Comparison of ENCODE assay signal across 9 mouse cellular contexts in genomic region chr9:21558366-21558765, GRCm38 (mm10). TPM values are rescaled to one million over a fixed set of nuclear protein-coding genes. Genes with fewer than 3 reads are reported as not detected.
DNase-seq lines count a peak whose midpoint lies in the region; ATAC-seq and TF ChIP-seq lines count a peak whose summit lies in the region.
"Had no signal": no experiment of that assay in that cellular context is flagged by ENCODE, and none has a peak within 500 bp of the region (broad histone marks: within the 10 kb centered on the region; RNA-seq: fewer than 3 reads in every experiment).

No protein-coding gene starts in this region.

- no peaks in the 10 kb centered on the region for H3K27me3 ChIP-seq in embryonic facial prominence, embryonic 11.5 days (ENCODE audit: control insufficient read depth, insufficient read depth, low read length)
- no peaks in the 10 kb centered on the region for H3K27me3 ChIP-seq in embryonic facial prominence, embryonic 10.5 days (replicated peaks; ENCODE audit: low read depth, poor library complexity, severe bottlenecking)
- no peaks in the 10 kb centered on the region for H3K27me3 ChIP-seq in intestine, postnatal 0 days (replicated peaks; ENCODE audit: control insufficient read depth, insufficient read depth, low read length)

- ATAC-seq in embryonic facial prominence, embryonic 11.5 days (replicated peaks; ENCODE audit: insufficient number of reproducible peaks, low FRiP score, low TSS enrichment, low read depth): peak; percentile 22; the same call in 1 of the 2 replicates
- peak; percentile 80 for ATAC-seq in intestine, postnatal 0 days
- ATAC-seq in megakaryocyte progenitor cell, adult 5-6 weeks (replicated peaks; ENCODE audit: poor library complexity): peak; percentile 98

- no peaks in the 10 kb centered on the region for H3K4me1 ChIP-seq in embryonic facial prominence, embryonic 11.5 days (ENCODE audit: control insufficient read depth, insufficient read depth, low read length)
- H3K4me1 ChIP-seq in embryonic facial prominence, embryonic 10.5 days: peaks cover 7% of the 10 kb centered on the region; the same call in 1 of the 2 replicates
- H3K4me1 ChIP-seq in intestine, postnatal 0 days (replicated peaks; ENCODE audit: control insufficient read depth, insufficient read depth, low read length): 0 out of 2 replicates have a peak, but pooled peaks cover 3% of the 10 kb centered on the region

- DNase-seq in embryonic facial prominence, embryonic 11.5 days (ENCODE audit: low spot score): no peak
- no peak for DNase-seq in embryonic facial prominence, embryonic 10.5 days (ENCODE audit: low spot score)
- peak; percentile 31 for DNase-seq in adrenal gland, postnatal 25 days
- DNase-seq in layer of hippocampus, adult 2 months (ENCODE audit: low spot score in 2 of 2): no peak
- no peak for DNase-seq in thymus, postnatal 10 days (ENCODE audit: low spot score in 2 of 2)
- no peak for DNase-seq in frontal cortex, adult 2 months (ENCODE audit: extremely low spot score in 1 of 2, low spot score in 1 of 2)

- TF ChIP-seq CTCF in intestine, postnatal 0 days (IDR thresholded peaks at IDR 0.05; ENCODE audit: low read depth): no peak
- no peak for TF ChIP-seq CTCF in layer of hippocampus, adult 2 months (conservative IDR thresholded peaks at IDR 0.05)

- WGBS in embryonic facial prominence, embryonic 11.5 days: 88% methylated on average over 4 of the region's 4 CpGs
- 89% methylated on average over 4 of the region's 4 CpGs for WGBS in embryonic facial prominence, embryonic 10.5 days
- WGBS in intestine, postnatal 0 days: 39% methylated on average over 4 of the region's 4 CpGs

- H3K9ac ChIP-seq in embryonic facial prominence, embryonic 11.5 days (replicated peaks; ENCODE audit: low read length): no peak overlapping the region
- no peak overlapping the region for H3K9ac ChIP-seq in intestine, postnatal 0 days (ENCODE audit: low read depth, low read length)

- no peak overlapping the region for H3K4me3 ChIP-seq in embryonic facial prominence, embryonic 11.5 days (ENCODE audit: low read depth, low read length)
- H3K4me3 ChIP-seq in embryonic facial prominence, embryonic 10.5 days: no peak overlapping the region
- H3K4me3 ChIP-seq in intestine, postnatal 0 days (ENCODE audit: low read depth, low read length): no peak overlapping the region
- H3K4me3 ChIP-seq in layer of hippocampus, adult 2 months: no peak overlapping the region

- no peak overlapping the region for H3K4me2 ChIP-seq in embryonic facial prominence, embryonic 11.5 days (ENCODE audit: low read depth, low read length)
- H3K4me2 ChIP-seq in intestine, postnatal 0 days (replicated peaks; ENCODE audit: low read depth): no peak overlapping the region

- H3K27ac ChIP-seq in embryonic facial prominence, embryonic 11.5 days (replicated peaks; ENCODE audit: low read depth, low read length): no peak overlapping the region
- H3K27ac ChIP-seq in embryonic facial prominence, embryonic 10.5 days (replicated peaks): no peak overlapping the region
- H3K27ac ChIP-seq in intestine, postnatal 0 days (ENCODE audit: low read depth, low read length): peak overlapping the region; percentile 62; the same call in 1 of the 2 replicates
- H3K27ac ChIP-seq in layer of hippocampus, adult 2 months: no peak overlapping the region
- H3K27ac ChIP-seq: macrophage had no signal

- no peaks in the 10 kb centered on the region for H3K9me3 ChIP-seq in embryonic facial prominence, embryonic 11.5 days (replicated peaks; ENCODE audit: control insufficient read depth, low read length)
- no peaks in the 10 kb centered on the region for H3K9me3 ChIP-seq in embryonic facial prominence, embryonic 10.5 days
- no peaks in the 10 kb centered on the region for H3K9me3 ChIP-seq in intestine, postnatal 0 days (ENCODE audit: control insufficient read depth)

- no peaks in the 10 kb centered on the region for H3K36me3 ChIP-seq in embryonic facial prominence, embryonic 11.5 days (replicated peaks; ENCODE audit: control insufficient read depth, insufficient read depth, low read depth, low read length)
- H3K36me3 ChIP-seq in embryonic facial prominence, embryonic 10.5 days (replicated peaks): peaks cover 86% of the 10 kb centered on the region
- peaks cover 14% of the 10 kb centered on the region; the same call in 1 of the 2 replicates for H3K36me3 ChIP-seq in intestine, postnatal 0 days (ENCODE audit: control insufficient read depth, insufficient read depth)

RNA-seq across cellular contexts. Expression of gene Carm1, which starts 11.7 kb away (rescaled TPM):
- 62.4 and 64.2 TPM in 2 replicates for polyA plus RNA-seq in embryonic facial prominence, embryonic 11.5 days (2014; fragmentation: Nextera tagmentation; extraction: Ambion mirVana)
- polyA plus RNA-seq in embryonic facial prominence, embryonic 10.5 days (2016; fragmentation: Nextera tagmentation; extraction: Ambion mirVana): 73.1 and 84.1 TPM in 2 replicates
- 45.6 and 54.0 TPM in 2 replicates for total RNA-seq in adrenal gland, postnatal 25 days (2021)
- 10.0 and 11.9 TPM in 2 replicates for polyA plus RNA-seq in intestine, postnatal 0 days (2015; fragmentation: Nextera tagmentation; extraction: Ambion mirVana)
- total RNA-seq in megakaryocyte progenitor cell, adult 5-6 weeks (2015): 49.4 and 56.5 TPM in 2 replicates
- total RNA-seq in megakaryocyte progenitor cell, adult 5-6 weeks (2017): 21.1 and 21.8 TPM in 2 replicates
- total RNA-seq in layer of hippocampus, adult 2 months (2021): 10 to 100 TPM; 75.9 to 85.6 TPM
- polyA plus RNA-seq in frontal cortex, adult 2 months (2012; rRNA removed): 63.6 and 74.3 TPM in 2 replicates

RNA-seq across cellular contexts. Expression of gene AB124611, which starts 32.4 kb away (rescaled TPM):
- 1.00 and 1.4 TPM in 2 replicates for polyA plus RNA-seq in embryonic facial prominence, embryonic 11.5 days (2014; fragmentation: Nextera tagmentation; extraction: Ambion mirVana)
- 4.7 and 4.9 TPM in 2 replicates for polyA plus RNA-seq in embryonic facial prominence, embryonic 10.5 days (2016; fragmentation: Nextera tagmentation; extraction: Ambion mirVana)
- 1.3 TPM in 1 of 2 replicates, not detected in the other for total RNA-seq in adrenal gland, postnatal 25 days (2021)
- polyA plus RNA-seq in intestine, postnatal 0 days (2015; fragmentation: Nextera tagmentation; extraction: Ambion mirVana): 0.43 and 1.1 TPM in 2 replicates
- total RNA-seq in megakaryocyte progenitor cell, adult 5-6 weeks (2015): 17.9 and 28.6 TPM in 2 replicates
- 29.6 and 45.9 TPM in 2 replicates for total RNA-seq in megakaryocyte progenitor cell, adult 5-6 weeks (2017)
- under 1 TPM; 0.27 to 0.44 TPM for total RNA-seq in layer of hippocampus, adult 2 months (2021)
- polyA plus RNA-seq in frontal cortex, adult 2 months (2012; rRNA removed): 0.53 and 0.56 TPM in 2 replicates

RNA-seq across cellular contexts. Expression of gene Timm29, which starts 34.2 kb away (rescaled TPM):
- polyA plus RNA-seq in embryonic facial prominence, embryonic 11.5 days (2014; fragmentation: Nextera tagmentation; extraction: Ambion mirVana): 51.2 and 52.9 TPM in 2 replicates
- polyA plus RNA-seq in embryonic facial prominence, embryonic 10.5 days (2016; fragmentation: Nextera tagmentation; extraction: Ambion mirVana): 32.0 and 32.7 TPM in 2 replicates
- total RNA-seq in adrenal gland, postnatal 25 days (2021): 58.2 and 62.6 TPM in 2 replicates
- 15.1 and 15.9 TPM in 2 replicates for polyA plus RNA-seq in intestine, postnatal 0 days (2015; fragmentation: Nextera tagmentation; extraction: Ambion mirVana)
- 43.8 and 44.9 TPM in 2 replicates for total RNA-seq in megakaryocyte progenitor cell, adult 5-6 weeks (2015)
- total RNA-seq in megakaryocyte progenitor cell, adult 5-6 weeks (2017): 52.1 and 63.7 TPM in 2 replicates
- total RNA-seq in layer of hippocampus, adult 2 months (2021): 10 to 100 TPM; 58.3 to 62.0 TPM
- 53.2 TPM in 2 replicates for polyA plus RNA-seq in frontal cortex, adult 2 months (2012; rRNA removed)

RNA-seq across cellular contexts. Expression of gene Yipf2, which starts 34.3 kb away (rescaled TPM):
- 13.1 and 13.8 TPM in 2 replicates for polyA plus RNA-seq in embryonic facial prominence, embryonic 11.5 days (2014; fragmentation: Nextera tagmentation; extraction: Ambion mirVana)
- polyA plus RNA-seq in embryonic facial prominence, embryonic 10.5 days (2016; fragmentation: Nextera tagmentation; extraction: Ambion mirVana): 19.0 and 21.2 TPM in 2 replicates
- total RNA-seq in adrenal gland, postnatal 25 days (2021): 27.5 and 40.2 TPM in 2 replicates
- 19.2 and 20.1 TPM in 2 replicates for polyA plus RNA-seq in intestine, postnatal 0 days (2015; fragmentation: Nextera tagmentation; extraction: Ambion mirVana)
- 5.3 and 6.6 TPM in 2 replicates for total RNA-seq in megakaryocyte progenitor cell, adult 5-6 weeks (2015)
- 15.5 and 19.0 TPM in 2 replicates for total RNA-seq in megakaryocyte progenitor cell, adult 5-6 weeks (2017)
- 10 to 100 TPM; 18.6 to 19.8 TPM for total RNA-seq in layer of hippocampus, adult 2 months (2021)
- polyA plus RNA-seq in frontal cortex, adult 2 months (2012; rRNA removed): 27.6 and 27.8 TPM in 2 replicates

RNA-seq across cellular contexts. Expression of gene Tmed1, which starts 48.3 kb away (rescaled TPM):
- polyA plus RNA-seq in embryonic facial prominence, embryonic 11.5 days (2014; fragmentation: Nextera tagmentation; extraction: Ambion mirVana): 81.3 and 86.9 TPM in 2 replicates
- 119 and 121 TPM in 2 replicates for polyA plus RNA-seq in embryonic facial prominence, embryonic 10.5 days (2016; fragmentation: Nextera tagmentation; extraction: Ambion mirVana)
- 26.8 and 37.1 TPM in 2 replicates for total RNA-seq in adrenal gland, postnatal 25 days (2021)
- 31.1 and 31.4 TPM in 2 replicates for polyA plus RNA-seq in intestine, postnatal 0 days (2015; fragmentation: Nextera tagmentation; extraction: Ambion mirVana)
- 8.5 and 8.6 TPM in 2 replicates for total RNA-seq in megakaryocyte progenitor cell, adult 5-6 weeks (2015)
- 16.2 and 19.5 TPM in 2 replicates for total RNA-seq in megakaryocyte progenitor cell, adult 5-6 weeks (2017)
- total RNA-seq in layer of hippocampus, adult 2 months (2021): 10 to 100 TPM; 13.5 to 15.5 TPM
- polyA plus RNA-seq in frontal cortex, adult 2 months (2012; rRNA removed): 20.9 and 27.1 TPM in 2 replicates

Comparison
In these comparisons a context has a peak if more than half of its experiments do, and no peak if none do; other contexts are left out.
1. ATAC-seq: peak in every context shown above with its lines; median percentile 98 in megakaryocyte progenitor cell, adult 5-6 weeks; 80 in intestine, postnatal 0 days; 22 in embryonic facial prominence, embryonic 11.5 days.